ENCODE assay signal across 30 mouse cellular contexts in genomic region chr4:150963711-150964110, GRCm38 (mm10). TPM values are rescaled to one million over a fixed set of nuclear protein-coding genes. Genes with fewer than 3 reads are reported as not detected.
"Had no signal": no experiment of that assay in that cellular context is flagged by ENCODE, and none has a peak within 500 bp of the region (broad histone marks: within the 10 kb centered on the region; RNA-seq: fewer than 3 reads in every experiment).

No protein-coding gene starts in this region.

- H3K4me1 ChIP-seq: limb, embryonic 12.5 days; midbrain, embryonic 12.5 days; neural tube, embryonic 12.5 days had no signal

- DNase-seq: kidney, adult 9 months; kidney, postnatal 25 days; layer of hippocampus, adult 9-11 months; layer of hippocampus, postnatal 36 days; liver; lung, embryonic 14.5 days; right cerebral cortex, adult 18-20 months; right cerebral cortex, postnatal 14 days; right cerebral cortex, postnatal 4 days; thymus, adult 2 months; thymus, postnatal 14 days; thymus, postnatal 4 days had no signal

- H3K36me3 ChIP-seq: limb, embryonic 12.5 days; liver, embryonic 12.5 days; liver, embryonic 15.5 days; midbrain, embryonic 12.5 days; midbrain, embryonic 15.5 days; neural tube, embryonic 12.5 days; neural tube, embryonic 15.5 days had no signal

- H3K9me3 ChIP-seq: limb, embryonic 12.5 days; liver, embryonic 12.5 days; liver, embryonic 15.5 days; midbrain, embryonic 12.5 days; midbrain, embryonic 15.5 days; neural tube, embryonic 12.5 days; neural tube, embryonic 15.5 days had no signal

- H3K4me2 ChIP-seq: limb, embryonic 12.5 days; liver, embryonic 15.5 days; midbrain, embryonic 12.5 days; midbrain, embryonic 15.5 days; neural tube, embryonic 12.5 days; neural tube, embryonic 15.5 days had no signal

- H3K27ac ChIP-seq: layer of hippocampus, adult 2 months; left cerebral cortex, adult 2 months; limb, embryonic 12.5 days; liver, embryonic 12.5 days; liver, embryonic 15.5 days; macrophage; midbrain, embryonic 12.5 days; midbrain, embryonic 15.5 days; neural tube, embryonic 12.5 days; neural tube, embryonic 15.5 days; stomach, postnatal 0 days had no signal

- ATAC-seq: liver, embryonic 12.5 days; lung, postnatal 0 days; midbrain, embryonic 15.5 days had no signal

- H3K4me3 ChIP-seq: layer of hippocampus, adult 2 months; left cerebral cortex, adult 2 months; limb, embryonic 12.5 days; liver, embryonic 12.5 days; liver, embryonic 15.5 days; midbrain, embryonic 12.5 days; midbrain, embryonic 15.5 days; neural tube, embryonic 12.5 days; neural tube, embryonic 15.5 days had no signal

- H3K9ac ChIP-seq: limb, embryonic 12.5 days; liver, embryonic 12.5 days; liver, embryonic 15.5 days; lung, embryonic 14.5 days; midbrain, embryonic 12.5 days; midbrain, embryonic 15.5 days; neural tube, embryonic 12.5 days; neural tube, embryonic 15.5 days had no signal

- H3K27me3 ChIP-seq: liver, embryonic 15.5 days; midbrain, embryonic 15.5 days; neural tube, embryonic 12.5 days; neural tube, embryonic 15.5 days had no signal

RNA-seq across cellular contexts. Expression of gene Uts2, which starts 33.2 kb away (rescaled TPM):
- total RNA-seq: layer of hippocampus, adult 2 months; layer of hippocampus, postnatal 36 days; left cerebral cortex, adult 2 months; left cerebral cortex, postnatal 10 days; left cerebral cortex, postnatal 36 days; megakaryocyte, adult 5-6 weeks had no signal
- polyA plus RNA-seq: kidney, embryonic 16.5 days; large intestine, adult 2 months; limb, embryonic 12.5 days; liver, embryonic 12.5 days; liver, embryonic 15.5 days; lung, embryonic 14.5 days; lung, postnatal 0 days; macrophage; midbrain, embryonic 12.5 days; midbrain, embryonic 15.5 days; stomach, embryonic 14.5 days had no signal
